Mouse (Mus musculus) bone marrow macrophage, adult 2 months (primary cell): Measurements from ENCODE around the gene Msantd2.

ENCODE experiments used
- CTCF ChIP-seq: IDR thresholded peaks from 2 replicates; pipeline ENCODE4 v1.5.1; 2012; ENCODE audit warnings: low read depth, mild to moderate bottlenecking, low read length, moderate library complexity
- POLR2A ChIP-seq: IDR thresholded peaks from 2 replicates; pipeline ENCODE4 v1.6.1; 2012; ENCODE audit warnings: mild to moderate bottlenecking, low read depth, low read length, borderline replicate concordance

DNA sequence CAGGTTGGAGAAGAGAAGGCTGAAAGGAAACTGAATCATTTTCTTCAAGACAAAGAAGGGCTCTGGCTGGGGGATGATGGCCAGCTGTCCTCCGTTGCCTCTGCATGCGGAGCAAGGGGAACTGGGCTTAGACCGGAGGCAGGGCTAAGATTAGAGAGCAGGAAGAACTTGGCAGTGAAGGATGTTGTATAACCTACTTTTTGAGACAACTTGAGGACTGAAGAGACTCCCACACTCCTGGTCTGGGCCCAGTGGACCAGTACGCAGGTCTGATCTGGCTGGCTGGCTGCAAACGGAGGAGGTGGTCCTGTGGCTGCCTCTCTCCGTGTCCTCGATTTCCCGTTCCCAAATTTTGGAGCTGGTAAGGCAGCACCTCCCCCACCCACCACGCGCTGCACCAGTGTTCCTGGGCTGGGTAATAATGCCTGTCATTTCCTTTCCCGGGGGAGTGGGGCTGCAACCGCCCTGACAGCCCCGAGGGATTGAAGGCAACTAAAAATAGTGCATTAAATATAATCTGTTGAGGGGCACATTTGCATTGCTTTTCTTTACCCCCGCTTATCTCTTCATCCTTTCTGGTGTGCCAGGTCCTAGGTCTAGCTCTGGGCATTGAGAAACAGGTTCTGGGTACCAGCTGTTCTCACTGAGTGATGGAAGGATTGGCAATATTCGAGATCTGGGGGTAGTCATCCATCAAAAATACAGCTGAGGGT is 78.9 kb downstream of the Msantd2 start:
- TF ChIP-seq POLR2A: no peak
- TF ChIP-seq CTCF: no peak
